Mouse (Mus musculus): ENCODE data around the gene Zfp719. TPM values are rescaled to one million over a fixed set of nuclear protein-coding genes. Genes with fewer than 3 reads are reported as not detected.

The Zfp719 gene
- polyA plus RNA-seq, 1 experiment from 2014 or later: 19.4 TPM

- H3K9me3 ChIP-seq (ENCODE audit: control insufficient read depth, low read length): no peaks in the 10 kb centered on the region
- H3K36me3 ChIP-seq (ENCODE audit: control insufficient read depth, insufficient read depth, low read length): no peaks in the 10 kb centered on the region
- no peaks in the 10 kb centered on the region for H3K4me1 ChIP-seq (ENCODE audit: control insufficient read depth, insufficient read depth, low read length)
- H3K27ac ChIP-seq (replicated peaks; ENCODE audit: low read depth, low read length): no peak overlapping the region
- H3K4me3 ChIP-seq (replicated peaks; ENCODE audit: low read depth, low read length): no peak overlapping the region
- WGBS: 44% methylated on average over 3 of the region's 3 CpGs
- no peak overlapping the region for H3K4me2 ChIP-seq (ENCODE audit: low read length)
- no peak overlapping the region for H3K9ac ChIP-seq (replicated peaks; ENCODE audit: low read length)
- no peak for ATAC-seq (ENCODE audit: low FRiP score, low TSS enrichment)
- no peaks in the 10 kb centered on the region for H3K27me3 ChIP-seq (ENCODE audit: control insufficient read depth, insufficient read depth, low read length)
- no peak for DNase-seq
These were observed 45.7 kb downstream of the Zfp719 start for GRCm38 (mm10) chr7:43625065-43625464.

GRCm38 (mm10) chr7:43625794-43626422 lies 46.5 kb downstream of the Zfp719 start:
- H3K9me3 ChIP-seq (ENCODE audit: control insufficient read depth, low read length): no peaks in the 10 kb centered on the region
- H3K36me3 ChIP-seq (ENCODE audit: control insufficient read depth, insufficient read depth, low read length): no peaks in the 10 kb centered on the region
- no peak overlapping the region for H3K9ac ChIP-seq (replicated peaks; ENCODE audit: low read length)
- no peaks in the 10 kb centered on the region for H3K4me1 ChIP-seq (ENCODE audit: control insufficient read depth, insufficient read depth, low read length)
- ATAC-seq (ENCODE audit: low FRiP score, low TSS enrichment) (no peak), DNase-seq (no peak)
- H3K27me3 ChIP-seq (ENCODE audit: control insufficient read depth, insufficient read depth, low read length): no peaks in the 10 kb centered on the region
- H3K27ac ChIP-seq (replicated peaks; ENCODE audit: low read depth, low read length): no peak overlapping the region
- H3K4me2 ChIP-seq (ENCODE audit: low read length): no peak overlapping the region
- WGBS: 91% methylated on average over 8 of the region's 8 CpGs
- no peak overlapping the region for H3K4me3 ChIP-seq (replicated peaks; ENCODE audit: low read depth, low read length)

DNA sequence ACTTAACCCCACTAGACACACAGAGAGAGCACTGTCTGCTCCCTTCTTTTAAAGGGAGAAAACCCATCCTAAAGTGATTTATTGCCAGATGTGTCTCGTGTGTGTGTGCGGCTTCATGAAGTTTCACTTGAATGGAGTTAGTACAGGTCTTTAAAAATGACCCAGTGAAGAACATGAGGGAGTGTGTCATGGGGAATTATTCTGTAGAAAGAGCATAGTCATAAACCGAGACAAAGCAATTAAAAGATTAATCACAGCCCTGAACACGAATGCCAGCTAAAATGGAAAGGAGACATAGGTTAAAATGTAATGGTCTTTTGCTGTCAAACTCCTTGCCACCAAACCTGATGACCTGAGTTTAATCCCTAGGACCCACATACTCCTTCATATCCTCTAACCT lies 54.5 kb downstream of the Zfp719 start:
- H3K4me1 ChIP-seq (ENCODE audit: control insufficient read depth, insufficient read depth, low read length): no peaks in the 10 kb centered on the region

GRCm38 (mm10) chr7:43634500-43634899 lies 55.1 kb downstream of the Zfp719 start, which contains the start of gene Ceacam18:
Ceacam18 (plus strand) TSS chr7:43634707.
- DNase-seq: no peak
- Histone ChIP-seq H3K27me3 (ENCODE audit: control insufficient read depth, insufficient read depth, low read length) (no peaks in the 10 kb centered on the region), H3K36me3 (ENCODE audit: control insufficient read depth, insufficient read depth, low read length) (no peaks in the 10 kb centered on the region), H3K4me2 (ENCODE audit: low read length) (no peak within 1 kb of the TSS), H3K9ac (replicated peaks; ENCODE audit: low read length) (no peak within 1 kb of the TSS), H3K27ac (replicated peaks; ENCODE audit: low read depth, low read length) (no peak within 1 kb of the TSS), H3K4me3 (replicated peaks; ENCODE audit: low read depth, low read length) (no peak within 1 kb of the TSS), H3K9me3 (ENCODE audit: control insufficient read depth, low read length) (no peaks in the 10 kb centered on the region), H3K4me1 (ENCODE audit: control insufficient read depth, insufficient read depth, low read length) (no peaks in the 10 kb centered on the region)
- no peak for ATAC-seq (ENCODE audit: low FRiP score, low TSS enrichment)
- WGBS: 80% methylated on average over 6 of the region's 6 CpGs

More for the DNA sequence above, 54.5 kb downstream of the Zfp719 start:
- Histone ChIP-seq H3K4me3 (replicated peaks; ENCODE audit: low read depth, low read length) (no peak overlapping the region), H3K27me3 (ENCODE audit: control insufficient read depth, insufficient read depth, low read length) (no peaks in the 10 kb centered on the region), H3K9me3 (ENCODE audit: control insufficient read depth, low read length) (no peaks in the 10 kb centered on the region), H3K36me3 (ENCODE audit: control insufficient read depth, insufficient read depth, low read length) (no peaks in the 10 kb centered on the region), H3K27ac (replicated peaks; ENCODE audit: low read depth, low read length) (no peak overlapping the region), H3K9ac (replicated peaks; ENCODE audit: low read length) (no peak overlapping the region), H3K4me2 (ENCODE audit: low read length) (no peak overlapping the region)
- WGBS: 77% methylated on average over 4 of the region's 4 CpGs
- DNase-seq (no peak), ATAC-seq (ENCODE audit: low FRiP score, low TSS enrichment) (no peak)

DNA sequence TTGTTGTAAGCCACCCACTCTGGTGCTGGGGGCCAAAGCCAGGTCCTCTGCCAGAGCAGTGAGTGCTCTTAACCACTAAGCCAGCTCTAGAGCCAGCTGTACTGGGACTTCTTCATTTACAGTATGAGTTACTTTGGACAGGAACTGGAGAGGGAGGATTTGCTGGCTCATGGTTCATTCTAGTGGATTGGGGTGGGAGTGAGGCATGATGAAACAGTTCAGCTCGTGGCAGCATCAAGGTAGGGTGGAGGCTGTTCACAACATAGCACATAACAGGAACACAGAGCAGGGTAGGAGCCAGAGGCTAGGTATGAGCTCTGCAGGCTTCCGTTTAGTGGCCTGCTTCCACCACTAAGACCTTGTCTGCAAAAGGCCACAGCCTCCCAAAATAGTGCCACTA lies 56.8 kb downstream of the Zfp719 start:
- H3K9me3 ChIP-seq (ENCODE audit: control insufficient read depth, low read length): no peaks in the 10 kb centered on the region
- DNase-seq (no peak), ATAC-seq (ENCODE audit: low FRiP score, low TSS enrichment) (no peak)
- no peaks in the 10 kb centered on the region for H3K36me3 ChIP-seq (ENCODE audit: control insufficient read depth, insufficient read depth, low read length)
- no peaks in the 10 kb centered on the region for H3K4me1 ChIP-seq (ENCODE audit: control insufficient read depth, insufficient read depth, low read length)
- H3K9ac ChIP-seq (replicated peaks; ENCODE audit: low read length): no peak overlapping the region
- H3K27ac ChIP-seq (replicated peaks; ENCODE audit: low read depth, low read length): no peak overlapping the region
- H3K27me3 ChIP-seq (ENCODE audit: control insufficient read depth, insufficient read depth, low read length): no peaks in the 10 kb centered on the region
- 79% methylated on average over 2 of the region's 2 CpGs for WGBS
- no peak overlapping the region for H3K4me3 ChIP-seq (replicated peaks; ENCODE audit: low read depth, low read length)
- no peak overlapping the region for H3K4me2 ChIP-seq (ENCODE audit: low read length)

GRCm38 (mm10) chr7:43637118-43637517 lies 57.7 kb downstream of the Zfp719 start:
- no peaks in the 10 kb centered on the region for H3K4me1 ChIP-seq (ENCODE audit: control insufficient read depth, insufficient read depth, low read length)
- no peak overlapping the region for H3K27ac ChIP-seq (replicated peaks; ENCODE audit: low read depth, low read length)
- WGBS: 37% methylated on average over 1 of the region's 1 CpGs
- no peaks in the 10 kb centered on the region for H3K36me3 ChIP-seq (ENCODE audit: control insufficient read depth, insufficient read depth, low read length)
- ATAC-seq (ENCODE audit: low FRiP score, low TSS enrichment) (no peak), DNase-seq (no peak)
- H3K4me2 ChIP-seq (ENCODE audit: low read length): no peak overlapping the region
- no peak overlapping the region for H3K4me3 ChIP-seq (replicated peaks; ENCODE audit: low read depth, low read length)
- H3K27me3 ChIP-seq (ENCODE audit: control insufficient read depth, insufficient read depth, low read length): no peaks in the 10 kb centered on the region
- no peak overlapping the region for H3K9ac ChIP-seq (replicated peaks; ENCODE audit: low read length)
- H3K9me3 ChIP-seq (ENCODE audit: control insufficient read depth, low read length): no peaks in the 10 kb centered on the region

GRCm38 (mm10) chr7:43642587-43642986 lies 63.2 kb downstream of the Zfp719 start:
- Histone ChIP-seq H3K9me3 (ENCODE audit: control insufficient read depth, low read length) (no peaks in the 10 kb centered on the region), H3K4me1 (ENCODE audit: control insufficient read depth, insufficient read depth, low read length) (no peaks in the 10 kb centered on the region), H3K27ac (replicated peaks; ENCODE audit: low read depth, low read length) (no peak overlapping the region), H3K4me2 (ENCODE audit: low read length) (no peak overlapping the region), H3K4me3 (replicated peaks; ENCODE audit: low read depth, low read length) (no peak overlapping the region), H3K9ac (replicated peaks; ENCODE audit: low read length) (no peak overlapping the region), H3K27me3 (ENCODE audit: control insufficient read depth, insufficient read depth, low read length) (no peaks in the 10 kb centered on the region), H3K36me3 (ENCODE audit: control insufficient read depth, insufficient read depth, low read length) (no peaks in the 10 kb centered on the region)
- ATAC-seq (ENCODE audit: low FRiP score, low TSS enrichment): no peak
- DNase-seq: no peak
- 85% methylated on average over 5 of the region's 5 CpGs for WGBS

Other genes starting within 250 kb of the Zfp719 start
- 0.16 and 0.21 TPM in 2 replicates for gene Siglecf, start 228.3 kb upstream of the Zfp719 start, polyA plus RNA-seq (2014; fragmentation: Nextera tagmentation; extraction: Ambion mirVana)
- gene Siglecg, start 171.4 kb upstream of the Zfp719 start, polyA plus RNA-seq (2014; fragmentation: Nextera tagmentation; extraction: Ambion mirVana): not detected in 2 replicates
- not detected in 2 replicates for gene Lim2, start 151.9 kb upstream of the Zfp719 start, polyA plus RNA-seq (2014; fragmentation: Nextera tagmentation; extraction: Ambion mirVana)
- gene Nkg7, start 142.5 kb upstream of the Zfp719 start, polyA plus RNA-seq (2014; fragmentation: Nextera tagmentation; extraction: Ambion mirVana): not detected in 2 replicates
- not detected in 2 replicates for gene Cldnd2, start 138.8 kb upstream of the Zfp719 start, polyA plus RNA-seq (2014; fragmentation: Nextera tagmentation; extraction: Ambion mirVana)
- 101 and 120 TPM in 2 replicates for gene Etfb, start 135.5 kb upstream of the Zfp719 start, polyA plus RNA-seq (2014; fragmentation: Nextera tagmentation; extraction: Ambion mirVana)
- not detected in 2 replicates for gene Gm45233, start 135.5 kb upstream of the Zfp719 start, polyA plus RNA-seq (2014; fragmentation: Nextera tagmentation; extraction: Ambion mirVana)
- gene Vsig10l, start 116.5 kb upstream of the Zfp719 start, polyA plus RNA-seq (2014; fragmentation: Nextera tagmentation; extraction: Ambion mirVana): 8.0 and 12.5 TPM in 2 replicates
- gene Iglon5, start 89.5 kb upstream of the Zfp719 start, polyA plus RNA-seq (2014; fragmentation: Nextera tagmentation; extraction: Ambion mirVana): 8.8 and 12.1 TPM in 2 replicates
- not detected in 2 replicates for gene 4931406B18Rik, start 73.7 kb upstream of the Zfp719 start, polyA plus RNA-seq (2014; fragmentation: Nextera tagmentation; extraction: Ambion mirVana)
- gene Cd33, start 35.2 kb upstream of the Zfp719 start, polyA plus RNA-seq (2014; fragmentation: Nextera tagmentation; extraction: Ambion mirVana): 0.38 and 0.65 TPM in 2 replicates
- 7.0 and 10.3 TPM in 2 replicates for gene Zfp658, start 17.4 kb upstream of the Zfp719 start, polyA plus RNA-seq (2014; fragmentation: Nextera tagmentation; extraction: Ambion mirVana)
- gene Zfp819, start 27.6 kb downstream of the Zfp719 start, polyA plus RNA-seq (2014; fragmentation: Nextera tagmentation; extraction: Ambion mirVana): 0.27 and 0.54 TPM in 2 replicates
- gene Ceacam18, start 55.1 kb downstream of the Zfp719 start, polyA plus RNA-seq (2014; fragmentation: Nextera tagmentation; extraction: Ambion mirVana): 0.15 TPM in 1 of 2 replicates, not detected in the other
- 0.21 TPM in 1 of 2 replicates, not detected in the other for gene Siglece, start 80.6 kb downstream of the Zfp719 start, polyA plus RNA-seq (2014; fragmentation: Nextera tagmentation; extraction: Ambion mirVana)
- 16.6 and 23.4 TPM in 2 replicates for gene Ctu1, start 92.4 kb downstream of the Zfp719 start, polyA plus RNA-seq (2014; fragmentation: Nextera tagmentation; extraction: Ambion mirVana)
- not detected in 2 replicates for gene Klk14, start 110.8 kb downstream of the Zfp719 start, polyA plus RNA-seq (2014; fragmentation: Nextera tagmentation; extraction: Ambion mirVana)
- gene Klk13, start 133.0 kb downstream of the Zfp719 start, polyA plus RNA-seq (2014; fragmentation: Nextera tagmentation; extraction: Ambion mirVana): not detected in 2 replicates
- gene Klk12, start 189.3 kb downstream of the Zfp719 start, polyA plus RNA-seq (2014; fragmentation: Nextera tagmentation; extraction: Ambion mirVana): not detected in 2 replicates
- not detected in 2 replicates for gene Klk11, start 195.0 kb downstream of the Zfp719 start, polyA plus RNA-seq (2014; fragmentation: Nextera tagmentation; extraction: Ambion mirVana)
- not detected in 2 replicates for gene Klk10, start 201.4 kb downstream of the Zfp719 start, polyA plus RNA-seq (2014; fragmentation: Nextera tagmentation; extraction: Ambion mirVana)
- not detected in 2 replicates for gene Klk9, start 212.3 kb downstream of the Zfp719 start, polyA plus RNA-seq (2014; fragmentation: Nextera tagmentation; extraction: Ambion mirVana)
- gene Klk8, start 218.0 kb downstream of the Zfp719 start, polyA plus RNA-seq (2014; fragmentation: Nextera tagmentation; extraction: Ambion mirVana): 6.2 and 6.7 TPM in 2 replicates
- not detected in 2 replicates for gene Klk7, start 231.7 kb downstream of the Zfp719 start, polyA plus RNA-seq (2014; fragmentation: Nextera tagmentation; extraction: Ambion mirVana)
- not detected in 2 replicates for gene Klk6, start 244.9 kb downstream of the Zfp719 start, polyA plus RNA-seq (2014; fragmentation: Nextera tagmentation; extraction: Ambion mirVana)